8 mouse cellular contexts compared by ENCODE assay signal in the genomic region with DNA sequence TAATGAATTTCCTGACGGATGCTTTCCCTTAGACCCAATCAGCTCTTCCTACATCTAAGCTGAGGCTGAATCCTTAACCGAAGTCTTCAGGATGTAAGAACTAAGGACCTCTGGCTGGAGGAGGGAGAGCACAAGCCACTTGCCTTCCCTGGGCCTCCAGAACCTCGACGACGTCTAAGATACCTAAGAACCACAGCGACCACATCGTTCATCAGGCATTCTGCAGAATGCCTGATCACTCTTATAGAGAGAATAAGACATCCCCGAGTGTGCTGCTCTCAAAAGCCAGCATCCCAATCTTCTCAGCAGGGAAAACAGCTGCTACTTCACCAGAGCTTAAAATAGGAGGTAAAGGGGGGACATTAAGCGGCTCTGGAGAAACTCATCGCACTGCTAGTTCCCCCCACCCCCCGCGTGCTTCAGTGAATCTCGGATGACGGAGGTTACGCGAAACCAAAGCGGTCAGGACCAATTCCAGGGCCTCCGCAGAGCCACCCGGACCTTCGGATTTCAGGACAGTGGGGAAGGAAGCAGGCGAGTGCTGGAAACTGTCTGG. TPM values are rescaled to one million over a fixed set of nuclear protein-coding genes. Genes with fewer than 3 reads are reported as not detected.
DNase-seq lines count a peak whose midpoint lies in the region; ATAC-seq and TF ChIP-seq lines count a peak whose summit lies in the region.

No protein-coding gene starts in this region.

- H3K9ac ChIP-seq in kidney, embryonic 15.5 days = peak overlapping the region; percentile 76
- peak overlapping the region; percentile 82 for H3K9ac ChIP-seq in CH12.LX (ENCODE audit: insufficient read depth, low read depth)
- peak overlapping the region; percentile 77 for H3K9ac ChIP-seq in forebrain, postnatal 0 days
- H3K9ac ChIP-seq in liver, embryonic 15.5 days = peak overlapping the region; percentile 76

- no peak for ATAC-seq in kidney, embryonic 15.5 days (replicated peaks; ENCODE audit: low FRiP score)
- ATAC-seq in forebrain, postnatal 0 days = no peak; the same call in 1 of the 2 replicates
- ATAC-seq in liver, embryonic 15.5 days (ENCODE audit: insufficient read depth) = no peak

- TF ChIP-seq POLR2A in CH12.LX (IDR thresholded peaks at IDR 0.05; ENCODE audit: low read depth, low read length) = no peak

- in situ Hi-C loops in CH12.LX (cut with MboI; ENCODE audit: low pct_ligation_motif_present, low pct_unique_long_range_greater_than_20kb, low sequenced_read_pairs) = no loop called here

- peak overlapping the region; percentile 84 for H3K4me3 ChIP-seq in kidney, embryonic 15.5 days (replicated peaks)
- H3K4me3 ChIP-seq in CH12.LX (replicated peaks in 1 of 3; ENCODE audit: low read depth in 2 of 3, low read length in 2 of 3, poor library complexity in 1 of 3) = peak overlapping the region; percentile 72 to 90 (median 89)
- peak overlapping the region; percentile 66 for H3K4me3 ChIP-seq in forebrain, postnatal 0 days (ENCODE audit: low read depth, low read length)
- peak overlapping the region; percentile 83 for H3K4me3 ChIP-seq in liver, embryonic 15.5 days (replicated peaks)

- H3K4me2 ChIP-seq in kidney, embryonic 15.5 days = peak overlapping the region; percentile 76
- H3K4me2 ChIP-seq in CH12.LX (ENCODE audit: insufficient read depth, low read depth, poor library complexity, severe bottlenecking) = peak overlapping the region; percentile 97
- peak overlapping the region; percentile 68 for H3K4me2 ChIP-seq in forebrain, postnatal 0 days (ENCODE audit: low read depth)
- H3K4me2 ChIP-seq in liver, embryonic 15.5 days = peak overlapping the region; percentile 87

- TF ChIP-seq RAD21 in CH12.LX (IDR thresholded peaks at IDR 0.05; ENCODE audit: low read depth, low read length) = no peak

- H3K79me2 ChIP-seq in CH12.LX (replicated peaks; ENCODE audit: control insufficient read depth, extremely low read depth, insufficient read depth, poor library complexity, severe bottlenecking) = peaks cover 41% of the 10 kb centered on the region

- WGBS in kidney, embryonic 15.5 days = under 1% methylated on average over 21 of the region's 21 CpGs
- WGBS in forebrain, postnatal 0 days = under 1% methylated on average over 21 of the region's 21 CpGs
- 1% methylated on average over 21 of the region's 21 CpGs for WGBS in liver, embryonic 15.5 days (ENCODE audit: insufficient replicate concordance)

- no peak for TF ChIP-seq EP300 in CH12.LX (IDR thresholded peaks at IDR 0.05; ENCODE audit: low read length)

- peak overlapping the region; percentile 94 for H3K27ac ChIP-seq in kidney, embryonic 15.5 days
- H3K27ac ChIP-seq in CH12.LX (ENCODE audit: insufficient read depth, low read depth) = peak overlapping the region; percentile 68; the same call in 1 of the 2 replicates
- peak overlapping the region; percentile 90 for H3K27ac ChIP-seq in forebrain, postnatal 0 days (ENCODE audit: low read depth, low read length)
- H3K27ac ChIP-seq in liver, embryonic 15.5 days (replicated peaks) = peak overlapping the region; percentile 88

- H3K9me3 ChIP-seq in kidney, embryonic 15.5 days (replicated peaks) = no peaks in the 10 kb centered on the region
- no peaks in the 10 kb centered on the region for H3K9me3 ChIP-seq in CH12.LX (replicated peaks; ENCODE audit: low read length)
- H3K9me3 ChIP-seq in forebrain, postnatal 0 days (ENCODE audit: low read length) = no peaks in the 10 kb centered on the region
- H3K9me3 ChIP-seq in liver, embryonic 15.5 days (replicated peaks) = no peaks in the 10 kb centered on the region

- H3K4me1 ChIP-seq in kidney, embryonic 15.5 days = peaks cover 14% of the 10 kb centered on the region
- peaks cover 8 to 40% of the 10 kb centered on the region in 2 experiments for H3K4me1 ChIP-seq in CH12.LX (ENCODE audit: control insufficient read depth in 1 of 2, insufficient read depth in 2 of 2)
- peaks cover 12% of the 10 kb centered on the region; the same call in 1 of the 2 replicates for H3K4me1 ChIP-seq in forebrain, postnatal 0 days (ENCODE audit: insufficient read depth)
- peaks cover 40% of the 10 kb centered on the region for H3K4me1 ChIP-seq in liver, embryonic 15.5 days (replicated peaks)

- H3K27me3 ChIP-seq in kidney, embryonic 15.5 days = no peaks in the 10 kb centered on the region
- H3K27me3 ChIP-seq in CH12.LX (replicated peaks) = no peaks in the 10 kb centered on the region
- H3K27me3 ChIP-seq in forebrain, postnatal 0 days (ENCODE audit: insufficient read depth, low read length) = no peaks in the 10 kb centered on the region
- no peaks in the 10 kb centered on the region for H3K27me3 ChIP-seq in liver, embryonic 15.5 days
- no peaks in the 10 kb centered on the region for H3K27me3 ChIP-seq in splenic B cell, adult 2 months (ENCODE audit: control insufficient read depth, insufficient read depth, low read length, poor library complexity, severe bottlenecking)

- 0 out of 2 replicates have a peak, but pooled peaks cover 8% of the 10 kb centered on the region for H3K36me3 ChIP-seq in kidney, embryonic 15.5 days
- H3K36me3 ChIP-seq in CH12.LX (replicated peaks in 1 of 2; ENCODE audit: control insufficient read depth in 1 of 2, insufficient read depth in 1 of 2, low read length in 1 of 2) = peaks cover 7 to 21% of the 10 kb centered on the region in 2 experiments
- H3K36me3 ChIP-seq in forebrain, postnatal 0 days (ENCODE audit: insufficient read depth) = no peaks in the 10 kb centered on the region
- H3K36me3 ChIP-seq in liver, embryonic 15.5 days (replicated peaks) = no peaks in the 10 kb centered on the region
- H3K36me3 ChIP-seq in splenic B cell, adult 2 months (ENCODE audit: control insufficient read depth, insufficient read depth, low read length, poor library complexity, severe bottlenecking) = no peaks in the 10 kb centered on the region

- no peak for TF ChIP-seq CTCF in CH12.LX (conservative IDR thresholded peaks at IDR 0.05 in 1 of 2, IDR thresholded peaks at IDR 0.05 in 1 of 2; ENCODE audit: low read depth in 2 of 2, low read length in 2 of 2)
- TF ChIP-seq CTCF in forebrain, postnatal 0 days (IDR thresholded peaks at IDR 0.05; ENCODE audit: low read depth) = no peak

- DNase-seq in kidney, postnatal 10 days = no peak
- DNase-seq in CH12.LX (ENCODE audit: extremely low read depth) = peak; percentile 29
- peak; percentile 2 for DNase-seq in T-cell, adult 2 months (ENCODE audit: low spot score)
- peak; percentile 66 for DNase-seq in forebrain, postnatal 0 days
- peak; percentile 33 for DNase-seq in splenic B cell, adult 2 months (ENCODE audit: low read depth, low spot score)
- DNase-seq in spleen, postnatal 36 days (ENCODE audit: low spot score in 2 of 2) = no peak

- dilution Hi-C loops in CH12.LX (cut with MboI; ENCODE audit: extremely low pct_ligation_motif_present, extremely low pct_unique_long_range_greater_than_20kb, low sequenced_read_pairs) = no loop called here

TF ChIP-seq in CH12.LX, 34 proteins besides CTCF, POLR2A, EP300 and RAD21 (continues in another document):
- TF ChIP-seq NELFE (IDR thresholded peaks at IDR 0.05; ENCODE audit: low read depth, low read length) (no peak), ZMIZ1 (IDR thresholded peaks at IDR 0.05; ENCODE audit: low read depth, low read length) (0 out of 2 replicates have a peak, but pooled peaks have one; percentile 14), NRF1 (IDR thresholded peaks at IDR 0.05; ENCODE audit: low read depth, low read length) (no peak), JUN (IDR thresholded peaks at IDR 0.05; ENCODE audit: insufficient read depth, low read depth, low read length) (no peak), ZC3H11A (IDR thresholded peaks at IDR 0.05; ENCODE audit: low read depth, low read length) (no peak), BHLHE40 (IDR thresholded peaks at IDR 0.05; ENCODE audit: low read depth, low read length) (no peak), ZKSCAN1 (IDR thresholded peaks at IDR 0.05; ENCODE audit: borderline replicate concordance, low read depth, low read length) (no peak), USF1 (IDR thresholded peaks at IDR 0.05; ENCODE audit: low read depth, low read length) (no peak), MAX (IDR thresholded peaks at IDR 0.05; ENCODE audit: low read length) (no peak), CHD1 (IDR thresholded peaks at IDR 0.05; ENCODE audit: low read depth, low read length) (no peak), TCF12 (IDR thresholded peaks at IDR 0.05; ENCODE audit: low read depth, low read length) (no peak), SMC3 (IDR thresholded peaks at IDR 0.05; ENCODE audit: low read depth, low read length) (no peak), UBTF (IDR thresholded peaks at IDR 0.05; ENCODE audit: low read depth, low read length) (no peak), SIN3A (IDR thresholded peaks at IDR 0.05; ENCODE audit: low read length) (peak; percentile 56; the same call in 1 of the 2 replicates), ZNF384 (IDR thresholded peaks at IDR 0.05; ENCODE audit: low read depth, low read length) (no peak)

RNA-seq across cellular contexts. Expression of gene Rwdd1, which starts 0.6 kb away (rescaled TPM):
- polyA plus RNA-seq in kidney, embryonic 15.5 days (2015; fragmentation: Nextera tagmentation; extraction: Ambion mirVana) = 121 and 133 TPM in 2 replicates
- total RNA-seq in CH12.LX (2012; rRNA removed) = 186 and 204 TPM in 2 replicates
- 293 and 321 TPM in 2 replicates for total RNA-seq in CH12.LX (2014; rRNA removed)
- polyA plus RNA-seq in CH12.LX (2012; ENCODE audit: insufficient read length, low read depth) = 235 and 269 TPM in 2 replicates
- total RNA-seq in forebrain, postnatal 0 days (2014; rRNA removed) = 146 and 155 TPM in 2 replicates
- 176 and 195 TPM in 2 replicates for polyA plus RNA-seq in forebrain, postnatal 0 days (2015; fragmentation: Nextera tagmentation; extraction: Ambion mirVana)
- 31.0 and 33.4 TPM in 2 replicates for polyA plus RNA-seq in liver, embryonic 15.5 days (2015; fragmentation: Nextera tagmentation; extraction: Ambion mirVana)

RNA-seq across cellular contexts. Expression of gene Trappc3l, which starts 18.6 kb away (rescaled TPM):
- polyA plus RNA-seq in kidney, embryonic 15.5 days (2015; fragmentation: Nextera tagmentation; extraction: Ambion mirVana) = not detected in 2 replicates
- total RNA-seq in CH12.LX (2012; rRNA removed) (not detected in 2 replicates), CH12.LX (2014; rRNA removed) (not detected in 2 replicates)
- not detected in 2 replicates for polyA plus RNA-seq in CH12.LX (2012; ENCODE audit: insufficient read length, low read depth)
- total RNA-seq in forebrain, postnatal 0 days (2014; rRNA removed) = 0.76 TPM in 1 of 2 replicates, not detected in the other
- 0.39 TPM in 1 of 2 replicates, not detected in the other for polyA plus RNA-seq in forebrain, postnatal 0 days (2015; fragmentation: Nextera tagmentation; extraction: Ambion mirVana)
- not detected in 2 replicates for polyA plus RNA-seq in liver, embryonic 15.5 days (2015; fragmentation: Nextera tagmentation; extraction: Ambion mirVana)

RNA-seq across cellular contexts. Expression of gene Calhm4, which starts 25.3 kb away (rescaled TPM):
- polyA plus RNA-seq in kidney, embryonic 15.5 days (2015; fragmentation: Nextera tagmentation; extraction: Ambion mirVana) = not detected in 2 replicates
- total RNA-seq in CH12.LX (2012; rRNA removed) (0.04 TPM in 1 of 2 replicates, not detected in the other), CH12.LX (2014; rRNA removed) (not detected in 2 replicates)
- polyA plus RNA-seq in CH12.LX (2012; ENCODE audit: insufficient read length, low read depth) = not detected in 2 replicates
- total RNA-seq in forebrain, postnatal 0 days (2014; rRNA removed) = not detected in 2 replicates
- polyA plus RNA-seq in forebrain, postnatal 0 days (2015; fragmentation: Nextera tagmentation; extraction: Ambion mirVana) = 0.04 TPM in 1 of 2 replicates, not detected in the other
- polyA plus RNA-seq in liver, embryonic 15.5 days (2015; fragmentation: Nextera tagmentation; extraction: Ambion mirVana) = not detected in 2 replicates

Comparison
In these comparisons a context has a peak if more than half of its experiments do, and no peak if none do; other contexts are left out.
1. DNase-seq: peak in CH12.LX (single experiment), T-cell, adult 2 months (single experiment), forebrain, postnatal 0 days (single experiment) and splenic B cell, adult 2 months (single experiment); none in kidney, postnatal 10 days (single experiment) and spleen, postnatal 36 days (0 of 2).
2. Peak in every context shown above with its lines, with median percentiles within 50 percentile points of each other: H3K27ac ChIP-seq, H3K4me2 ChIP-seq, H3K4me3 ChIP-seq and H3K9ac ChIP-seq.